Mouse (Mus musculus) heart, postnatal 10 days (tissue): ENCODE results near the gene Tnr. TPM values are rescaled to one million over a fixed set of nuclear protein-coding genes. Genes with fewer than 3 reads are reported as not detected.

Experiments used
- DNase-seq, 2 experiments: peaks; one replicate each; pipeline ENCODE4 v3.0.0; 2021
- intact Hi-C: fragments of 180-260 bp; cut with DNase I; formaldehyde crosslinking; loops from one replicate; pipeline ENCODE4 v1.15.1; 2025
- total RNA-seq, 2 experiments: library from RNA; stranded (reverse); gene quantifications; 2 replicates each; pipeline ENCODE4 v1.2.3; 2021

The Tnr gene
- total RNA-seq, 2 experiments from 2014 or later = 0.48 to 0.99 TPM

- DNase-seq = peak; percentile 74 to 78
- intact Hi-C loops = no loop called here
Observed at GRCm38 (mm10) chr1:159686476-159687231, 163.1 kb downstream of the Tnr start.

GRCm38 (mm10) chr1:159696717-159697116 is 173.1 kb downstream of the Tnr start:
- DNase-seq = no peak
- intact Hi-C loops = no loop called here

GRCm38 (mm10) chr1:159702038-159702437 is 178.5 kb downstream of the Tnr start:
- DNase-seq = peak; percentile 48 to 70
- intact Hi-C loops = loop anchor here (10.0 kb wide), 2 partner anchors 77 to 177 kb away; partner anchors contain the start of gene Tnr

DNA sequence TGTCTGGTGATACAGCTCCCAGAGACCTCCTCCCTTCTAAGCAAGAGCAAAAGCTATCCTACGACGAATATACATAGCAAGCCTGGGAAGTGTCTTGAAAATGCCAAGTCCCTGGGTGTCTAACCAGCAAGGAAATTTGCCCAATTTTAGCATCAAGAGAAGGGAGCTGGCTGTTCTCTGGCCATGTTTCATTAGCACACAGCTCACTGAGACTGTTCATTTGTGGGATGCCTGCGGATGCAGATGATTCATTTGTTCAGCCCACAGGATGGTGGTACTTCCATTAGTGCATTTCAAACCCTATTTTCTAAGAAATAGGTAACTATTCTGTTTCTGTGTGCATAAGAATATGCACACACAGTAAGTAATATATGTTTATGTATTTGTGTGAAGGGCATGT is 181.4 kb downstream of the Tnr start:
- DNase-seq = no peak
- intact Hi-C loops = loop anchor here (10.0 kb wide), 2 partner anchors 80 to 180 kb away; partner anchors contain the start of gene Tnr

DNA sequence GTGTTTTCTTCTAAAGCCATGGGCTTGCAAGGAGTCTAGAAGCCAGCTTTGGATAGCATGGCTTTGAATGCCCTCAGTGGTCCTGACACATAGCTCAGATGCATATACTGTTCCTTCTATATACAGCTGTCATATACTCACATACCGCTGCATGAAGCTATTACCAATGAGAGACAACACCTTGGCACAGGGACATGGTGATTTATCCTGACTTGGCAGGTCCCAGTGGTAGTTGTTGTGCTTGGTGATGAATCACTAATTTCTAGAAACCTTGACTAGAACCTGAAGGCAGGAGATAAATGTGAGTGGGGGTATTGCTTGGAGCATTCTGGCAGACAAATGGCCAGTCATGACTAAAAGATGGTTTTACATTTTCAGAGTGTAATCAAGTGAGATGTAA is 192.7 kb downstream of the Tnr start:
- no peak for DNase-seq
- intact Hi-C loops = no loop called here

GRCm38 (mm10) chr1:159717016-159717415 is 193.4 kb downstream of the Tnr start:
- no peak for DNase-seq
- intact Hi-C loops = no loop called here

- intact Hi-C loops = no loop called here
- DNase-seq = no peak
Observed at GRCm38 (mm10) chr1:159723733-159724132, 200.2 kb downstream of the Tnr start.

DNA sequence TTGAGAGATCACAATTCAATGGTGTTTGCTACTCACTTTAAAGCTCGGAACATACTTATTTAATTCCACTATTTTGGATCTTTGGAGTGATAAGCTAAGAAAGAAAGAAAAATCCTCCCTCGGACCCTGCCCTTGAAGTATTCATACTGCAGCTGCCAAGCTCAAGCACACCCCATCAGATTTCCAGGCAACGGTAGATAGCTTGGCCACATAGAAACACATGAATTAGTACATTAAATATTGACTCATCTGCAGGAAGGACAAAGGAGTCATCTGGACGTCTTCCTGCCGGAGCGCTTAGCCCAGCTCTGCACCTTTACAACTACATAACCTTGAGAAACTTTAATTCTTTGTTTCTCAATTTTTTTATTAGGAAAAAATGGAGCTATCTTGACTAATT is 205.7 kb downstream of the Tnr start:
- intact Hi-C loops = no loop called here
- DNase-seq = no peak

- DNase-seq = no peak
- intact Hi-C loops = no loop called here
Observed at GRCm38 (mm10) chr1:159730826-159731225, 207.3 kb downstream of the Tnr start.

- DNase-seq = no peak
- intact Hi-C loops = no loop called here
Observed at GRCm38 (mm10) chr1:159735099-159735498, 211.5 kb downstream of the Tnr start.

DNA sequence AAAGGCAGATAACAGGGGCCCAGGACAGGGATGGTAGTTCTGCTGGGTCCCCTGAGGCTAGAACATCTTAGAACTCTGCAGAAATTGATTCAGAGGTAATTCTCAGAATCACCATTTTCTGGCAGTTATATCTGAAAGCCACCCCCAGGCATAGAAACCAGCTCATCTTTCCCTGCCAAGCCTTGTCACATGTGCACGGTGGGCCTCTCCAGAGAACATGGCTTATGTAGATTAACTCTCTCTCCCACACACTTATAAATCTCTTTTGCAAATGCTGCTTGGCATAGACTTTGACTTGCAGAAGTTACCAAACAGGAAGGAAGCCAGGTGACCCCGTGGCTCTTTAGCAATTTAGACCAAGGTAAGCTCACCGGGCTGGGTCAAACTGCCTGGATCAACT is 215.9 kb downstream of the Tnr start:
- no peak for DNase-seq
- intact Hi-C loops = no loop called here

DNA sequence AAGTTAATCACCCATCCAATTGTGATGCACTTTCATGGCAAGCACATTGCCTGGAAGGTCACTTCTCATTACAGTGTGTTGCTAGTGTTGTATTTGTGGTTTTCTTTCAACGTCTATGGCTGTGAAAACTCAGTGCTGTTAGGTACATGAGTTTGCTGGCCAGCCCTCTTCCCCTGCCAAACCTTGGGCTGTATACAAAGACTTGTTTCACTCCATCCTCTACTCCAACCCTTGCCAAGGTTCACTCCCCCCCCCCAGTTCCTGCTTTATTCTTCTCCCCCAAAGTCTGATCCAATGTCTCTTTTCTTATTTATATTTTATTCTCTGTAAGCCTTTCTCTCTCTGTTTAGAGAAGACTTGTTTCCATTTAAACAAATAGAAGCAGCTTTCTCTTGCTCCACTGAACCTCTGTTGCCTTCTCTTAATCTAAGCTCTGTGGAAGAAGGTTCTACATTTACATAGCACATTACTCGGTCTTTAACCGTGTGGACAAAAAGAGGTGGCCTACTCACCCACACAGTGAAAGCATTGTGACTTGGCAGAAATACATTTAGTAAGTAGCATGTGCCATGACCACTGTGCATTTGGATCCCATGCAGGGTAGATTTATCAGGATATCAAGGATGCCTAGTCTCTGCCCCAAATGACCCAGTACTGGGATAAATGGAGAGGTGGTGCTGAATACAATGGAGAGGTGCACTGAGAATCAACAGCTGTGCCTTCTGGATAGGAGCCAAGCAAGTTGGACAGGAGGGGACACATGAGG is 217.9 kb downstream of the Tnr start:
- intact Hi-C loops = no loop called here
- no peak for DNase-seq

DNA sequence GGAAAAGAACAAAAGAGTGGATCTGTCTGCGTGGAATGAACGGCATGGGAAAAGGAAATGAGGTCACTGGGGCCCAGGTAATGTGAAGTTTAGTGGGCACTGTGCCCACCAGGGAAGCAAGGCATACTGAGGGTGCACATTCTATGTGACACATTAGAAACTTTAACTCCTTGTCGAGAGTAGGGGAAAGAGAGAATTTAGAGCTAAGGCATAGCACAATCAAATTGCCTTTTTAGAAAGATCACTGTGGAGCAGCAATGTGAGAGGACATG is 218.4 kb downstream of the Tnr start:
- no peak for DNase-seq
- intact Hi-C loops = no loop called here

- intact Hi-C loops = no loop called here
- DNase-seq = no peak
Observed at GRCm38 (mm10) chr1:159743744-159744253, 220.2 kb downstream of the Tnr start.

DNA sequence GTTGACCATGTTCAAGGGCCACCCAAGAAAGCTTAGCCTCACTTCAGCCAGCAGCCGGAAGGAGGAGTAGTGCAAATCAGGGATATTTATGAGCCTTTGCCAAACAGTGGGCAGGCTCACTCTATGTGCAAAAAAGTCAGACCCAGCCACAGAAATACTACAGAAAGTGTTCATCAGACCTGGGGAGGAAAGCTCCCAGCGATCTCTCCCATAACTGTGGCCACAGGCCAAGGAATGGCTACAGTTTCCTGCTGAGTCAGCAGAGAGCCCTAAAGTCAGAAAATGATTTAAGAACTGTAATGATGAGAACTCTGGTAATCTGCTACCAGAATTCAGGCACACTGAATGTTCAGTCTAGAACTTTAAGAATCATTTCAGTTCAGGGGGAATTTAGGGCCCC is 221.7 kb downstream of the Tnr start:
- DNase-seq = peak in 1 of 2 experiments; percentile 2
- intact Hi-C loops = no loop called here

GRCm38 (mm10) chr1:159747969-159748368 is 224.4 kb downstream of the Tnr start:
- no peak for DNase-seq
- intact Hi-C loops = no loop called here

DNA sequence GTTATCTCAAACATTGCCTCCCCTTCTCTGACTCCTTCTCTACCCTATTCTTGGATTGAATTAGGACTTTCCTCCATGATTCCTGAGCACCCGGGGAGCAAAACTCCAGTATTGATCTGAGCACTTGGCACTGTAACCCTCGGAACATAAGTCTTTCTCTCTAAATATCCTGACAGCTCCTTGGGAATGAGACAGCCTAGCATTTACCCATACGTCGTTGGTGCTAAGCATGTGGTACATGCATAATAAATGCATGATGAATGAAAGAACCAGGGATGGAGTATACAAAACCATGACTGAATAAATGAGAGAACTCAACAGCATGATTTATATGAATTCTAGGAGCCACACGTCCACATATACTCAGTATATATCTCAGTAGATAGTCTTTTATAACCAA is 226.8 kb downstream of the Tnr start:
- DNase-seq = no peak
- intact Hi-C loops = no loop called here

GRCm38 (mm10) chr1:159750876-159751275 is 227.3 kb downstream of the Tnr start:
- intact Hi-C loops = no loop called here
- DNase-seq = no peak

- intact Hi-C loops = no loop called here
- DNase-seq = no peak
Observed at GRCm38 (mm10) chr1:159760970-159761369, 237.4 kb downstream of the Tnr start.

GRCm38 (mm10) chr1:159763901-159764300 is 240.3 kb downstream of the Tnr start:
- intact Hi-C loops = no loop called here
- no peak for DNase-seq

- intact Hi-C loops = no loop called here
- no peak for DNase-seq
Observed at GRCm38 (mm10) chr1:159764897-159765296, 241.3 kb downstream of the Tnr start.

- DNase-seq = no peak
- intact Hi-C loops = no loop called here
Observed at GRCm38 (mm10) chr1:159769948-159770347, 246.4 kb downstream of the Tnr start.
